Mouse (Mus musculus) lung, postnatal 0 days (tissue): ENCODE measurements around the gene Hax1.

ENCODE experiments used
- CTCF ChIP-seq: IDR thresholded peaks from 2 replicates; pipeline ENCODE4 v1.5.1; 2016; ENCODE audit warnings: antibody characterized with exemption, mild to moderate bottlenecking
- EP300 ChIP-seq: IDR thresholded peaks from 2 replicates; pipeline ENCODE4 v1.6.1; 2016; ENCODE audit warnings: antibody characterized with exemption, mild to moderate bottlenecking, control low read depth

- TF ChIP-seq CTCF: no peak
- TF ChIP-seq EP300: no peak; the same call in 1 of the 2 replicates
Observed at GRCm38 (mm10) chr3:89997791-89998495, 637 bp downstream of the Hax1 start.
